Mouse (Mus musculus): ENCODE results near the gene Rph3a. TPM values are rescaled to one million over a fixed set of nuclear protein-coding genes. Genes with fewer than 3 reads are reported as not detected.
"Not testable (repeated sequence)": the region's sequence is repeated elsewhere in the genome, so short reads cannot be mapped to it uniquely, and the experiment has no call there.

The Rph3a gene
- polyA plus RNA-seq, 1 experiment: 0.23 TPM

GRCm38 (mm10) chr5:120927036-120927435, 82.9 kb downstream of the Rph3a start:
- no peaks in the 10 kb centered on the region for H3K36me3 ChIP-seq (ENCODE audit: control insufficient read depth, insufficient read depth, low read length)
- H3K4me1 ChIP-seq (replicated peaks; ENCODE audit: control insufficient read depth, insufficient read depth, low read length): no peaks in the 10 kb centered on the region
- DNase-seq: no peak
- no peak overlapping the region for H3K27ac ChIP-seq (ENCODE audit: control insufficient read depth, insufficient read depth, low read length)
- H3K4me3 ChIP-seq (ENCODE audit: control insufficient read depth, insufficient read depth, low read length): no peak overlapping the region
- WGBS: 4% methylated on average over 1 of the region's 1 CpGs
- no peak for TF ChIP-seq CTCF (IDR thresholded peaks at IDR 0.05; ENCODE audit: borderline replicate concordance, control insufficient read depth, extremely low read depth, insufficient read depth, low read length, poor library complexity)
- no peak for TF ChIP-seq POLR2A (IDR thresholded peaks at IDR 0.05; ENCODE audit: control insufficient read depth, extremely low read depth, insufficient read depth, low read length, poor library complexity)
- no peaks in the 10 kb centered on the region for H3K27me3 ChIP-seq (ENCODE audit: control insufficient read depth, insufficient read depth, low read length)

- H3K27ac ChIP-seq (ENCODE audit: control insufficient read depth, insufficient read depth, low read length); H3K36me3 ChIP-seq (ENCODE audit: control insufficient read depth, insufficient read depth, low read length); H3K27me3 ChIP-seq (ENCODE audit: control insufficient read depth, insufficient read depth, low read length); DNase-seq; H3K4me3 ChIP-seq (ENCODE audit: control insufficient read depth, insufficient read depth, low read length); H3K4me1 ChIP-seq (replicated peaks; ENCODE audit: control insufficient read depth, insufficient read depth, low read length): not testable (repeated sequence)
- 76% methylated on average over 2 of the region's 2 CpGs for WGBS
Observed at GRCm38 (mm10) chr5:120926311-120926710, 83.6 kb downstream of the Rph3a start.

- WGBS: 76% methylated on average over 4 of the region's 4 CpGs
- H3K4me3 ChIP-seq (ENCODE audit: control insufficient read depth, insufficient read depth, low read length); DNase-seq; H3K36me3 ChIP-seq (ENCODE audit: control insufficient read depth, insufficient read depth, low read length); H3K4me1 ChIP-seq (replicated peaks; ENCODE audit: control insufficient read depth, insufficient read depth, low read length); H3K27ac ChIP-seq (ENCODE audit: control insufficient read depth, insufficient read depth, low read length); H3K27me3 ChIP-seq (ENCODE audit: control insufficient read depth, insufficient read depth, low read length): not testable (repeated sequence)
Observed at GRCm38 (mm10) chr5:120924520-120924919, 85.4 kb downstream of the Rph3a start.

GRCm38 (mm10) chr5:120923969-120924368, 85.9 kb downstream of the Rph3a start:
- H3K36me3 ChIP-seq (ENCODE audit: control insufficient read depth, insufficient read depth, low read length): no peaks in the 10 kb centered on the region
- H3K4me3 ChIP-seq (ENCODE audit: control insufficient read depth, insufficient read depth, low read length): no peak overlapping the region
- no peaks in the 10 kb centered on the region for H3K4me1 ChIP-seq (replicated peaks; ENCODE audit: control insufficient read depth, insufficient read depth, low read length)
- no peak for DNase-seq
- 78% methylated on average over 4 of the region's 4 CpGs for WGBS
- H3K27ac ChIP-seq (ENCODE audit: control insufficient read depth, insufficient read depth, low read length): no peak overlapping the region
- H3K27me3 ChIP-seq (ENCODE audit: control insufficient read depth, insufficient read depth, low read length): no peaks in the 10 kb centered on the region
- TF ChIP-seq POLR2A (IDR thresholded peaks at IDR 0.05; ENCODE audit: control insufficient read depth, extremely low read depth, insufficient read depth, low read length, poor library complexity): no peak
- no peak for TF ChIP-seq CTCF (IDR thresholded peaks at IDR 0.05; ENCODE audit: borderline replicate concordance, control insufficient read depth, extremely low read depth, insufficient read depth, low read length, poor library complexity)

- Histone ChIP-seq H3K4me1 (replicated peaks; ENCODE audit: control insufficient read depth, insufficient read depth, low read length) (no peaks in the 10 kb centered on the region), H3K27me3 (ENCODE audit: control insufficient read depth, insufficient read depth, low read length) (no peaks in the 10 kb centered on the region), H3K4me3 (ENCODE audit: control insufficient read depth, insufficient read depth, low read length) (no peak overlapping the region), H3K36me3 (ENCODE audit: control insufficient read depth, insufficient read depth, low read length) (no peaks in the 10 kb centered on the region), H3K27ac (ENCODE audit: control insufficient read depth, insufficient read depth, low read length) (no peak overlapping the region)
- no peak for DNase-seq
- 74% methylated on average over 3 of the region's 3 CpGs for WGBS
- TF ChIP-seq CTCF (IDR thresholded peaks at IDR 0.05; ENCODE audit: borderline replicate concordance, control insufficient read depth, extremely low read depth, insufficient read depth, low read length, poor library complexity) (no peak), POLR2A (IDR thresholded peaks at IDR 0.05; ENCODE audit: control insufficient read depth, extremely low read depth, insufficient read depth, low read length, poor library complexity) (no peak)
Observed at GRCm38 (mm10) chr5:120920296-120920695, 89.6 kb downstream of the Rph3a start.

- not testable (repeated sequence) for H3K27me3 ChIP-seq (ENCODE audit: control insufficient read depth, insufficient read depth, low read length); H3K4me1 ChIP-seq (replicated peaks; ENCODE audit: control insufficient read depth, insufficient read depth, low read length); DNase-seq; H3K4me3 ChIP-seq (ENCODE audit: control insufficient read depth, insufficient read depth, low read length); H3K27ac ChIP-seq (ENCODE audit: control insufficient read depth, insufficient read depth, low read length); H3K36me3 ChIP-seq (ENCODE audit: control insufficient read depth, insufficient read depth, low read length)
- WGBS: 73% methylated on average over 2 of the region's 2 CpGs
Observed at GRCm38 (mm10) chr5:120919156-120919935, 90.5 kb downstream of the Rph3a start.

GRCm38 (mm10) chr5:120914204-120914603, 95.7 kb downstream of the Rph3a start, which contains the start of gene Oas1d:
Gene Oas1d, plus strand, starts transcription at chr5:120914536.
- not testable (repeated sequence) for H3K36me3 ChIP-seq (ENCODE audit: control insufficient read depth, insufficient read depth, low read length); H3K4me1 ChIP-seq (replicated peaks; ENCODE audit: control insufficient read depth, insufficient read depth, low read length); H3K27me3 ChIP-seq (ENCODE audit: control insufficient read depth, insufficient read depth, low read length); H3K27ac ChIP-seq (ENCODE audit: control insufficient read depth, insufficient read depth, low read length); H3K4me3 ChIP-seq (ENCODE audit: control insufficient read depth, insufficient read depth, low read length); DNase-seq
- WGBS: 44% methylated on average over 8 of the region's 8 CpGs
